Mouse (Mus musculus): ENCODE measurements around the gene Prp2. TPM values are rescaled to one million over a fixed set of nuclear protein-coding genes. Genes with fewer than 3 reads are reported as not detected.
"Not testable (repeated sequence)": the region's sequence is repeated elsewhere in the genome, so short reads cannot be mapped to it uniquely, and the experiment has no call there.

Gene Prp2
- total RNA-seq (2014; rRNA removed), result not detected in 2 replicates
- not detected in 2 replicates for polyA plus RNA-seq (2015; fragmentation: Nextera tagmentation; extraction: Ambion mirVana)

DNA sequence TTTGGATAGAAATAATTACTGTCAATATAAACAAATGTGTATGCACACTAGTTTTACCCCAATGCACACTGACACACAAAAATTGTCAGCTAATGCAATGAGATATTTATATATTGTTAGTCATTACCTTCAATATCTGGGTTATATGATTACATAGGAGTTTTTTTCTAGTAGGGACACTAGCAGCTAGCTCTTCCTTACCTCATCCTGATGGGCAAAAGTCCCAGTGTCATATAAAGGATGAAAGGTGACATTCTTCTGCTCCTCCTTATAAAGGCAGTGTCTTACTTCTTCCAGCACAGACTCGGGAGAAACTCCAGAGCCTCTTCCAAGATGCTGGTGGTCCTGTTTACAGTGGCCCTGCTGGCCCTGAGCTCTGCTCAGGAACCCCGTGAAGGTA lies at the start of gene Prp2:
Gene Prp2 (plus strand): TSS at position 301 of the 400 bp plus-strand sequence.
- not testable (repeated sequence) for H3K36me3 ChIP-seq (ENCODE audit: insufficient read depth); DNase-seq; H3K4me1 ChIP-seq (ENCODE audit: insufficient read depth); ATAC-seq; H3K27ac ChIP-seq (ENCODE audit: low read depth, low read length); H3K4me3 ChIP-seq (ENCODE audit: low read depth, low read length); H3K9ac ChIP-seq; H3K9me3 ChIP-seq (ENCODE audit: low read length); H3K4me2 ChIP-seq (ENCODE audit: low read depth); H3K27me3 ChIP-seq (ENCODE audit: insufficient read depth, low read length)
- WGBS, result 75% methylated on average over 2 of the region's 2 CpGs

DNA sequence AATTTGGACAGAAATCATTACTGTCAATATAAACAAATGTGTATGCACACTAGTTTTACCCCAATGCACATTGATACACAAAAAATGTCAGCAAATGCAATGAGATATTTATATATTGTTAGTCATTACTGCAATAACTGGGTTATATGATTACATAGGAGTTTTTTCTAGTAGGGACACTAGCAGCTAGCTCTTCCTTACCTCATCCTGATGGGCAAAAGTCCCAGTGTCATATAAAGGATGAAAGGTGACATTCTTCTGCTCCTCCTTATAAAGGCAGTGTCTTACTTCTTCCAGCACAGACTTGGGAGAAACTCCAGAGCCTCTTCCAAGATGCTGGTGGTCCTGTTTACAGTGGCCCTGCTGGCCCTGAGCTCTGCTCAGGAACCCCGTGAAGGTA lies 26.2 kb upstream of the Prp2 start, which contains the start of gene Prh1:
Gene Prh1 (plus strand): TSS at position 301 of the 400 bp plus-strand sequence.
- WGBS, result 85% methylated on average over 1 of the region's 1 CpGs
- not testable (repeated sequence) for H3K4me1 ChIP-seq (ENCODE audit: insufficient read depth); H3K27me3 ChIP-seq (ENCODE audit: insufficient read depth, low read length); DNase-seq; H3K4me2 ChIP-seq (ENCODE audit: low read depth); H3K36me3 ChIP-seq (ENCODE audit: insufficient read depth); ATAC-seq; H3K27ac ChIP-seq (ENCODE audit: low read depth, low read length); H3K4me3 ChIP-seq (ENCODE audit: low read depth, low read length); H3K9me3 ChIP-seq (ENCODE audit: low read length); H3K9ac ChIP-seq

DNA sequence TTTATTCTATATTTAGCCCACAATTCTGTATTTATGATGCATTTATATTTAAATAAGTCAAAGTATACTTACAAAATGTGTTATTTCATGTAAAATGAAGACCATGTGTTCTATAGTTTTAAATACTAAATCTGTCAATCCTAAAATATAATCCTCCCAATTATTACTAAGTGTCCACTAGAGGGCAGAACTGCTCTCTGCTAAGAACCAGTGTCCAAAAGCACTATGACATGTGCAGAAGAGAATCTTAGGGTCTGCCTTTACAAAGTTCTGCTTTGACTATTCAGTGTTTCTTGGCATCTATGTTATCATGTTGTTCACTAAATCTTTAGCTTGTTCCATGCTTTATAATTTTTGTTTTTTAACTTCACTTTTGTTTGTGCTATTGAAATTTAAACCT lies 53.7 kb downstream of the Prp2 start:
- TF ChIP-seq CTCF (IDR thresholded peaks at IDR 0.05; ENCODE audit: low read depth), result peak; percentile 43
- Histone ChIP-seq H3K9ac (no peak overlapping the region), H3K4me3 (ENCODE audit: low read depth, low read length) (no peak overlapping the region), H3K4me1 (ENCODE audit: insufficient read depth) (no peaks in the 10 kb centered on the region), H3K9me3 (ENCODE audit: low read length) (no peaks in the 10 kb centered on the region), H3K27ac (ENCODE audit: low read depth, low read length) (no peak overlapping the region), H3K27me3 (ENCODE audit: insufficient read depth, low read length) (no peaks in the 10 kb centered on the region), H3K36me3 (ENCODE audit: insufficient read depth) (no peaks in the 10 kb centered on the region), H3K4me2 (ENCODE audit: low read depth) (no peak overlapping the region)
- DNase-seq (no peak), ATAC-seq (no peak)

Other genes starting within 250 kb of the Prp2 start
- gene Gm8882, start 231.8 kb upstream of the Prp2 start, total RNA-seq (2014; rRNA removed), result not detected in 2 replicates
- gene Gm8882, start 231.8 kb upstream of the Prp2 start, polyA plus RNA-seq (2015; fragmentation: Nextera tagmentation; extraction: Ambion mirVana), result not detected in 2 replicates
- gene Prh1, start 26.1 kb upstream of the Prp2 start, total RNA-seq (2014; rRNA removed), result not detected in 2 replicates
- not detected in 2 replicates for gene Prh1, start 26.1 kb upstream of the Prp2 start, polyA plus RNA-seq (2015; fragmentation: Nextera tagmentation; extraction: Ambion mirVana)
- not detected in 2 replicates for gene A630073D07Rik, start 55.6 kb downstream of the Prp2 start, total RNA-seq (2014; rRNA removed)
- gene A630073D07Rik, start 55.6 kb downstream of the Prp2 start, polyA plus RNA-seq (2015; fragmentation: Nextera tagmentation; extraction: Ambion mirVana), result not detected in 2 replicates
- not detected in 2 replicates for gene Tas2r120, start 61.0 kb downstream of the Prp2 start, total RNA-seq (2014; rRNA removed)
- not detected in 2 replicates for gene Tas2r120, start 61.0 kb downstream of the Prp2 start, polyA plus RNA-seq (2015; fragmentation: Nextera tagmentation; extraction: Ambion mirVana)
- gene Tas2r121, start 105.1 kb downstream of the Prp2 start, total RNA-seq (2014; rRNA removed), result not detected in 2 replicates
- not detected in 2 replicates for gene Tas2r121, start 105.1 kb downstream of the Prp2 start, polyA plus RNA-seq (2015; fragmentation: Nextera tagmentation; extraction: Ambion mirVana)
- gene Tas2r122, start 116.0 kb downstream of the Prp2 start, total RNA-seq (2014; rRNA removed), result not detected in 2 replicates
- not detected in 2 replicates for gene Tas2r122, start 116.0 kb downstream of the Prp2 start, polyA plus RNA-seq (2015; fragmentation: Nextera tagmentation; extraction: Ambion mirVana)
- not detected in 2 replicates for gene Tas2r115, start 142.1 kb downstream of the Prp2 start, total RNA-seq (2014; rRNA removed)
- not detected in 2 replicates for gene Tas2r115, start 142.1 kb downstream of the Prp2 start, polyA plus RNA-seq (2015; fragmentation: Nextera tagmentation; extraction: Ambion mirVana)
- not detected in 2 replicates for gene Tas2r124, start 158.8 kb downstream of the Prp2 start, total RNA-seq (2014; rRNA removed)
- not detected in 2 replicates for gene Tas2r124, start 158.8 kb downstream of the Prp2 start, polyA plus RNA-seq (2015; fragmentation: Nextera tagmentation; extraction: Ambion mirVana)
- gene Tas2r102, start 166.2 kb downstream of the Prp2 start, total RNA-seq (2014; rRNA removed), result not detected in 2 replicates
- gene Tas2r102, start 166.2 kb downstream of the Prp2 start, polyA plus RNA-seq (2015; fragmentation: Nextera tagmentation; extraction: Ambion mirVana), result not detected in 2 replicates
- not detected in 2 replicates for gene Tas2r136, start 182.2 kb downstream of the Prp2 start, total RNA-seq (2014; rRNA removed)
- not detected in 2 replicates for gene Tas2r136, start 182.2 kb downstream of the Prp2 start, polyA plus RNA-seq (2015; fragmentation: Nextera tagmentation; extraction: Ambion mirVana)
- gene Tas2r117, start 206.9 kb downstream of the Prp2 start, total RNA-seq (2014; rRNA removed), result not detected in 2 replicates
- gene Tas2r117, start 206.9 kb downstream of the Prp2 start, polyA plus RNA-seq (2015; fragmentation: Nextera tagmentation; extraction: Ambion mirVana), result not detected in 2 replicates

Data from forebrain, postnatal 0 days (tissue).